Mouse (Mus musculus) liver, embryonic 14.5 days (tissue): ENCODE data around the gene Hmgn3.

Experiments used
- CTCF ChIP-seq: IDR thresholded peaks from 2 replicates; pipeline ENCODE4 v1.5.1; 2016; ENCODE audit warnings: antibody characterized with exemption, low read depth, control low read depth
- EP300 ChIP-seq: IDR thresholded peaks from 2 replicates; pipeline ENCODE4 v1.6.1; 2016; ENCODE audit warnings: antibody characterized with exemption, low read depth

- TF ChIP-seq EP300 (no peak), CTCF (no peak)
These were observed 66.8 kb downstream of the Hmgn3 start for GRCm38 (mm10) chr9:83079724-83080123.
